Mouse (Mus musculus): Measurements from ENCODE around the gene Maea.
"Not testable (repeated sequence)": the region's sequence is repeated elsewhere in the genome, so short reads cannot be mapped to it uniquely, and the experiment has no call there.

The Maea gene

DNA sequence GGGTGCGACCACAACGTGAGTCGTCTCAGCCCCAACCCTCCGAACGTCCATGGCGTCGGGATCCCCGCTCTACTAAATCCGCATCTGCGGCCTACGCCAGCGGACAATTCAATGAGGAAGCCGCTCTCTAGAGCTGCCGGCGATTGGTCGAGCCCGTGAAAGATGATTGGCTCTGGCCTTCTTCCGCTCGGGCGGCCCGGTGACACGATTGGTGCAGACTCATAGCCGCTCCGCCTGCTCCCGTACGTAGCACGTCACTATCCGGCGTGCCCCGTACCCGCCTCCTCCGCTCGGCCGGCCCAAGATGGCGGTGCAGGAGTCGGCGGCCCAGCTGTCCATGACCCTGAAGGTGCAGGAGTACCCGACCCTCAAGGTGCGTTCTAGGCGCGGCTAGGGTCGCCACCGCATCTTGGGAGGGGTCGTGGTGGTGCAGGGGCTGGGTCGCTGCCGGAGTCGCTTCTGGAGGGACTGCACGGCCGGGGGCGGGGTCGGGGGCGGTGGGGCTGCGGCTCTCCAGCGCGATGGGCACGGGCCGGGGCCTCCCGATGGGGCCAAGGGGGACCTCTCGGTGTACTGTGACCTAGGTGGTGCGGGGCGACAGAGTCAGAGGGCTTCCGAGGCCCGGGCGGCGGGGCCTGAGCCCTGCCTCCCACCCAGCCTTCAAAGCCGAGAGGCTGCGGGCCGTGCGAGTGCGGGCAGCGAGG lies at the start of gene Maea:
TSS of gene Maea (plus strand) at position 237 of the 704 bp plus-strand sequence.
- DNase-seq, result peak; percentile 98

DNA sequence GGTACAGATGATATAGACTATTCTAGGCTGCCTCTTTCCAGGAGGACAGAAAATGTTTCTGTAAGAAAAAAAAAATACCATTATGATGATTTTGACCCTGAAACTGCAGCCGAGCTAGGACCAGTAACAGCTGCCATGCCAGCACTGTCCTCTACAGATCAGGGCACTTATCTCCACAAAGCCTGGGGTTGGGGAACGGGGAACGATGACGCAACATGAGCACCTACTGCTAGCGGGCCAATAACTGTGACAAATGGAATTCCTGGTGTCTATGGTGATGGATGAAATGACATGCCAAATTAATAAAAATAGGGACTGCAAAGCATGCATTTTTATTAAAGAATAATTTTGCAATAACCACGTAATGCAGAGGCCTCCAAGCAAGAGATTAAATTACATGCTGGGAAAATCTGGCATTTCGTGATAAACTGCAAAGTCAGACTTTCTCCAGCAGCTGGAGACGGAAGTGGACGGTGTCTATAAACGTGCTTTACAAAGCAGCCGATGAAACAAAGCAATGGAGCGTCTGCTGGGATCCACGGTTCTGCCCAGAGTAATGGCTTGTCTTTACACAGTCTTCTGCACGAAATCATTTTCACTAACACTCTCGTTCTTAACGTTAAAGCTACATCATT lies 41.4 kb upstream of the Maea start:
- no peak for DNase-seq

DNA sequence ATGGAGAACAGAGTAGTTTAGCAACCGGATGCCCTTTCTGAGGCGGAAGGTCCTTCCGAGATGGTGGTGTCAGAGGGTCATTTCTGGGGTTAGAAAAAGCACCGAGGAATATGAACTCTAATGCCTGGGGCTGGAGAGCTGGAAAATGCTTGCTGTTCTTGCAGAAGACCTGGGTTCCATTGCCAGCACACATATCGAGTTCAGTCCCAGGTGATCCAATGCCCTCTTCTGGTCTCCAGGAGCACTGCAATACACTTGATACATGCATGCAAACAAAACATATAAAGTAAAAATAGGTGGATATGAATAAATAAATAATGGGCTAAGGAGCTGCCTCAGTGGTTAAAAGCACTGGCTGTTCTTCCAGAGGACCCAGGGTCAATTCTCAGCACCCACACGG lies 38.1 kb upstream of the Maea start:
- no peak for DNase-seq

DNA sequence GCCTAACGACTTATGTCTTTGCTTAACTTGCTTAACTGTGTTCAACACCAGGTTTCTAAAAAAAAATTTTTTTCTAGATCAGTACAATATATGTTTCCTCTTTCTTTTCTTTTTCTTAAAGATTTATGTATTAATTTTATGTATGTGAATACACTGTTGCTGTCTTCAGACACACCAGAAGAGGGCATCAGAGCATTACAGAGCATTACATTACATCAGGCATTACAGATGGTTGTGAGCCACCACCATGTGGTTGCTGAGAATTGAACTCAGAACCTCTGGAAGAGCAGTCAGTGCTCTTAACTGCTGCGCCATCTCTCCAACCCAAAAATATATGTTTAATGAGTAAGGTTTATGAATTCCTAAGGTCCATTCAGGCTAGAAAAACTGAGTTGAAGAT lies 33.5 kb upstream of the Maea start:
- DNase-seq, result no peak

DNA sequence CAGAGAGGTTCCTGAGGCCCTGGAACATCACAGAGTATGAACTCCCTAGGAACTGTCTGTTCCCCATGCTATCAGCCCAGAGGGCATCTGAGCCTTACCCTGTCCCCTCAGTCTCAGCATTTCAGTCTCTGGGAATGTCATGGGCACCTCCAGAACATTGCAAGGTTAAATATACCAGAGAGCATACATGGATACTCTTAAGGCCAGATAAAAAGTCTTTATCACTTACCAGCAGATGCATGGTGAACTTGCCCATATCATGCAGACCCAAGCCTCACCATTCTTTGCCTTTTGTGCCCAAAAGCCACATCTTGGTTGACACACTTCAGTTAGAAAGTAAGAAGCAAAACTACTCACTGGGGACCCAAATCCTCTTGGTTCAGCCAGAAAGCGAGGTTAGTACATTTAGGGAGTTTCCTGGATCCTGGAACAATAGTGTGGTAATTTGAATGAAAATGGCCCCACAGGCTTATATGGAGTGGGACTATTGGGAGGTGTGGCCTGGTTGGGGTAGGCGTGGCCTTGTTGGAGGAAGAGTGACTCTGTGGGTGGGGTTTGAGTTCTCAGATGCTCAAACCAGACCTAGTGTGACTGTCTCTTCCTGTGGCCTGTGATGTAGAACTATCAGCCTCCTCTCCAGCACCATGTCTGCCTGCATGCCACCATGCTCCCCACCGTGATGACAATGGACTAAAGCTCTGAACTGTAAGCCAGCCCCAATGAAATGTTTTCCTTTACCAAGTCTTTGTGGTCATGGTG lies 24.4 kb upstream of the Maea start:
- DNase-seq, result no peak

DNA sequence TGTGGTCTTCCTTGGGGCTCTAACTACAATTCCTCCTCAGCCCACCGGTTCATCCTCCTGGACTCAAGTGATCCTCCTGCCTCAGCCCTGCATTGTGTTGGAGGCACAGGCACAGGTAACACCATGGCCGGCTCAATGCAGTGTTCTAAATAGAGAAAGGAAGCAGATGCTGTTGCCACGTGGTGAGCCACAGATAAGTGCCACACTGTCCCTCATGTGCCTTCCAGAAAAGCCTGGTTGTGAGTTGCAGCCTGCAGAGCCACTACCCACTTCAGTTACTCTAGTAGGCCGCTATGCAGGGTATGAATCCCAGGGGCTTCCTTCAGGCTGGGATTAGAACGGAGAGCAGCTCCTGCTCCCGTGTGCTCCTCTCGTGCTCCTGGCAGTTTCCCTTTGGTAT lies 23.1 kb upstream of the Maea start:
- no peak for DNase-seq

DNA sequence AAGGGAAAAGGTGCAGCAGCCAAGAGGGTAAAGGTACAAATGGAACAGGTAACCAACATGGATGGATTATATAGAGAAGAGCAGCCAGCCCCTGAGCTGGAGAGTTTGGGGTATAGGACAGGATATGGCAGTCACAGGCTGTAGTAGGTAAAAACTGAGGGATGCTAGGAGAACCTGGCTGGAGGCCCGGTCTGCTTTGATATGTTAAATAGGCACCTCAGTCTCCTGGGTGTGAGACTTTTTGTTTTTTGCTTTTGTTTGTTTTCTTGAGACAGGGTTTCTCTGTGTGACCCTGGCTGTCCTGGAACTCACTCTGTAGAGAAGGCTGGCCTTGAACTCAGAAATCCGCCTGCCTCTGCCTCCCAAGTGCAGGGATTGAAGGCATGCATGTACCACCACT lies 10.8 kb upstream of the Maea start:
- DNase-seq, result no peak

DNA sequence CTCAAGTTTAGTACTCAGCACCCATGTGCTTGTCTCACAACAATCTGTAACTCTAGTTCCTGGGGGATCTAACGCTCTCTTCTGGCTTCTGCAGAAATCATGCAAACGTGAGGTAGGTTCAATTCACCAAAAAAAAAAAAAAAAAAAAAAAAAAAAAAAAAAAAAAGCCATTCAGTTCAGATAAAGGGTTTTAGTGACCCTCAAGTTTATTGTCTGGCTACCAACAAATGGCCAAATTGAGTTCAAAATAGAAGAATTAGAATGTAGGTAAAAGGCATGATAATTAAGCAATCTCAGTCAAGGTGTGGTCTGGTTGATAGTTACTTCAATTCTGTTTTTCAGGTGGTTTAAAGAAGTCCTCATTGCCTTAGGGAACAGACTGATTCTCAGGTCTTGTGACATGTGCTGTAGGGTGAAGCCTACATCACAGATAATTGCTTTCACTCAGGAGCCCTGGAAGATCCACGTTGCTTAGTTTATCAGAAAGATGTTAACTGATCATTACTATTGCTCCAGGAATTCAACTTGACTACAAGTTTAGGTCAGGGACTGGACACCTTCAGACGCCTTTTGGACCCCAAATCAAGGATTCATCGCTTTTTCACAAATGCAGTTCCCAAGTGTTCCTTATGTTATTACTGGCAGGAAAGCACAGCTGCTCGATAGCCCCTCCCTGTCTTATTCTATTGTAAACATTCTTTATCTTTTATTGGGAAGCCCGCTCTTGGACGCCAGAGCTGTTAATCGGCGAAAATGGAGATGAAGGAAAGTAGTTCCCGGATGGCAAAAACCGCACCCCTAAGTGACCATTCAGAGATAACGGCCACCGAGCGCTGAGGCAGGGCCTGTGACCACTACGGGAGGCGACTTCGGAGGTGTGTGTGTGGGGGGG lies 682 bp upstream of the Maea start:
- DNase-seq, result no peak

DNA sequence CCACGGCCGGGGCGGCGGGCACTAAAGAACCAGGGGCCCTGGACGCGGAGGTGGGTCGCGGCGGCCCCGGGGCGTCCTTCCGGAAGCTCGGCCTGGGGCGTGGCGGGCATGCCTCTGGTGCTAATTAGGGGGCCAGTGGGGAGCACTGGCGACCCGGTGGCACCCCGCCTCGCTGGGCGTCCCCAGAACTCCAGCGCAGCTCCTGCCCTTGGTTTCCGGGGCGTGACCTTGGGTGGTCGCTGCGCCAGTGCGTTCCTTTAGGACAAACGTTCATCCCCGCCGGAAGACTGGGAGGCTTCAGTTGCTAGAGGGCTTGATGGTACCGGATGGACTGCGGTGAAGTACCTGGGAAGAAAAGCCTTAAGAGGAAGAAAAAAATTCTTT lies 660 bp downstream of the Maea start:
- no peak for DNase-seq

DNA sequence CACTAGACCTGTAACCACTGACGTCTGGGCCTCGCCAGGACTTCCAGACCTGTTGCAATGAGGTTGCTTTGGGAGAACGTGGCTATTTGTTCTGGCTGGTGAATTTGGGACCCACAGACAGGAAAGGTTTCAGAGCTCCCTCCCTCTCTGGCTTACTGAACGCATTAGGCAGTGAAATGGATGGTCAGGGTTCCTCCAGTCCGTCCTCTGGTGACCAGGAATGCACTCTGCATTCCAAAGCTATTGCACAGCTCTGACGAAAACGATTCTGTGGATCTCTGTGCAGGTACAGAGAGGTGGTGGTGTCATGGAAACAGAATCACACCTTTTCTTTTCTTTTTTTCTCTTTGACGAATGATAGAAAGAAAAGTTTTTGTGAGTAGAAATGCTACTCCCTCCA lies 1.9 kb downstream of the Maea start:
- DNase-seq, result no peak

DNA sequence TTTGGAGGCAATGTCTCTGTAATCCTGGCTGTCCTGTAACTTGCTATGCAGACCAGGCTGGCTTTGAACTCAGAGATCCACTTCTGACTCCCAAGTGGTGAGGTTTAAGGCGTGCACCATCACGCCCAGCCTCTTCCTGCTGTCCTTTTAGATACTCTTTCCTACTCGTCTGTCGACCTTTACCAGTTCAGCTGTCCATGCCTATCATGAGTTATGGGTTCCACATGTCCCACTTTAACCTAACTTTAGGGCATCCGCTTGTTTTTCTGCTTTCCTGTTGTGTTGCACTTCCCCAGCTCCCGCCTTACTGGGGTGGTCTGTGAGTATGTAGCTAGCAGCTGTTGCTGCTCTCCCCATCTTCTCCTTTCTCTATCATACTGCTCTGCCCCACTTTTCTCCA lies 5.9 kb downstream of the Maea start:
- DNase-seq, result no peak

DNA sequence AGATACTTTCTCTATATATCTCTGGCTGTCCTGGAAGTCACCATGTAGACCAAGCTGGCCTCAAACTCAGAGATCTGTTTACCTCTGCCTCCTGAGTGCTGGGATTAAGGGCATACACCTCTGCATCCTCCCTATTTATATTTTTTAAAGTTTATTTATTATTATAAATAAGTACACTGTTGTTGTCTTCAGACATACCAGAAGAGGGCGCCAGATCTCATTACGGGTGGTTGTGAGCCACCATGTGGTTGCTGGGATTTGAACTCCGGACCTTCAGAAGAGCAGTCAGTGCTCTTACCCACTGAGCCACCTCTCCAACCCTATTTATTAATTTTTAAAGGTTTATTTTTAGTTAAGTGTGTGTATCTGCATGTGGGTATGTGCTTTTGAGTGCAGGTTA lies 6.9 kb downstream of the Maea start:
- not testable (repeated sequence) for DNase-seq

DNA sequence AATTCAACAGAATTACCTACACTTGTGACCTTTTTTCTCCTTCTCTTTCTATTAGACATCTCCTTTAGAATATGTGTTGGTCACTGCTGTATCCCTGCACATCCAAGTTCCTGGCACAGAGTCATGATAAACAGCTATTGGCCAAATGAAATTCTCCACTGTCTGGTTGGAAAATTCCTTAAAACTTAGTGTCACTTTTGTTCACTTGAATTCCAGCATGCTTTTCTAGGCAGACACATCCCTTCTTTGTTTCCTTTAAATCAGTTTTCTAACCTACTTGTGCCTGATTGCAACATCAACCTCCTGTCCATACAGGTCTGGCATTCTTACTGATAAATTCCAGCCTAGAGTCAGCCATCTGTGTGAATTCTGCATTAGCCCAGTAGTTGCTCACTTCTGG lies 7.5 kb downstream of the Maea start:
- DNase-seq, result no peak

DNA sequence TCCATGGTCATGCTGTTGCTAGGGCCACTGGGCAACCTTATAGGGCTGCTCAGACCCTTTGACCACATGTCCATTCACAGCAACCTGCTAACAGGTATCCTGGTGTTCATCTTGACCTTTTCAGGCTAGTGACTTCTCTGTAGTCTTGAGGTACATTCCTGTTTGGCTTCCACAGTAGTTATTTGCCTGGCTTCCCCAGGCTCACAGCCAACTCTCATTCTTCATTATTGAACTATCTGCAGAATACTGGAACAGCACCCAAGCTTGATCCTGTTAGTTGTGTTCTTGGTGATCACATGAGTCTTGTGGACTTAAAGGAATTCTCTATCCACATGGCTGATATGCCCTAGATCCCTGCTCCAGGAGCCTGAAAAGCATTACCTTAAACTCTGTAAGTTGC lies 8.3 kb downstream of the Maea start:
- DNase-seq, result no peak

DNA sequence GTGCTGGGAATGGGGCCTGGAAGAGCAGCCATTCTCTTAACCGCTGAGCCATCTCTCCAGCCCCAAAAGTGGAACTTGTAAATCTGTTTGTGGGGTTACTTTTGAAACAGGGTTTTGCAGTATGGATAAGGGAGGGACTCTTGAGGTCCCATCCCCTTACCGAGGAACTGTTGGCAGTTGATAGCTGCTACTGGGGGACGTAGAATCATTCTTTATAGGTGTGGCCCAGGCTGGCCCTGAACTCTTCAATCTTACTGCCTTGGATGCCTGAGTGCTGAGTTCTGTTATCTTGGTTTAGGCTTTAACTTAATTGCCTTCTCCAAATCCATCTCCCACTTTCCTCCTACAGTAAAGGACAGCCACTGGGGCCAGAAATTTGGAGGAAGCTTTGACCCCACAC lies 8.8 kb downstream of the Maea start:
- DNase-seq, result no peak

DNA sequence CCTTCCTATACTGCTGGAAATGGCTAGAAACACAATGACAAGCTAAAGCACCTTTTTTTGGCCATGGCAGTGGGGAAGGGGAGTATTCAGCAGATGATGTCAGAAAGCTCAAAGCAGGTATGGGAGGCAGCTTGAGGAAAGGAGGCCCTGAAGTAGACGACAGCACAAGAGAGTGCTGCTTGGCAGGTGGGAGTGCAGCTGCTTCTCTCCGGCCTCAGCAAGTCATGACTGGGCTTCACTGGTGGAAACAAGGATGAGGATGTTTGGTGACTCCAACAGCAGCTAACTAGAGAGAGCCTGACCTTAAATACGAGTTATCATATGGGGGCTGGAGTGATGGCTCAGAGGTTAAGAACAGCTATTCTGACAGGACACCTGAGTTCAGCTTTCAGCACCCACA lies 12.3 kb downstream of the Maea start:
- DNase-seq, result no peak

DNA sequence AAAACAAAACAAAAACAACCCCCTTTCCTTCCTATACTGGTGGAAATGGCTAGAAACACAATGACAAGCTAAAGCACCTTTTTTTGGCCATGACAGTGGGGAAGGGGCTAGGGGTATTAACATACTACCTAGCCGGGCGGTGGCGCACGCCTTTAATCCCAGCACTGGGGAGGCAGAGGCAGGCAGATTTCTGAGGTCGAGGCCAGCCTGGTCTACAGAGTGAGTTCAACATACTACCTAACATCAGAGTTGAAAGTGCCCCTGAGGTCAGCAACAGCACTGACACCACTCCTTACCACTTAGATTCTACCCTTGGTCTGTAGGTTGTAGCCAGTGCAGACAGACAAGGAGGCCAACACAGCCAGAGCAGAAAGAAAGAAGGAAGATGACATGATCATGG lies 13.9 kb downstream of the Maea start:
- DNase-seq, result no peak

DNA sequence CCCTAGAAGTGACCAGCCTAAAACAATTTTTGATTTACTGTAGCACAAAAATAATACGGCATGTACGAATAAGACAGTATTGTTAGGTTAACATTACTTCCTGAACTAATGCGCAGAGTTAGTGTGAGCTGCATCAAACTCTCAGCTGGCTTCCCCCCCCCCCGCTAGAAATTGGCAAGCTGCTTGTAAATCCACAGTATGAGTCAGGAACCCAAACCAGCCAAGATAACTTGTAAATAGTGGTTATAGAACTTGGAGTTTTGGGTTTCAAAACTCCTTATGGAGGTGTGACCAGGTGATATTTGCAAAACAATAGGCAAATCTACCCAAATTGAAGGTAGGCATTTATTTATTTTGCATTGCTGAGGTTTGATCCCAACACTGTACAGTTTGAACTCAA lies 14.4 kb downstream of the Maea start:
- no peak for DNase-seq

DNA sequence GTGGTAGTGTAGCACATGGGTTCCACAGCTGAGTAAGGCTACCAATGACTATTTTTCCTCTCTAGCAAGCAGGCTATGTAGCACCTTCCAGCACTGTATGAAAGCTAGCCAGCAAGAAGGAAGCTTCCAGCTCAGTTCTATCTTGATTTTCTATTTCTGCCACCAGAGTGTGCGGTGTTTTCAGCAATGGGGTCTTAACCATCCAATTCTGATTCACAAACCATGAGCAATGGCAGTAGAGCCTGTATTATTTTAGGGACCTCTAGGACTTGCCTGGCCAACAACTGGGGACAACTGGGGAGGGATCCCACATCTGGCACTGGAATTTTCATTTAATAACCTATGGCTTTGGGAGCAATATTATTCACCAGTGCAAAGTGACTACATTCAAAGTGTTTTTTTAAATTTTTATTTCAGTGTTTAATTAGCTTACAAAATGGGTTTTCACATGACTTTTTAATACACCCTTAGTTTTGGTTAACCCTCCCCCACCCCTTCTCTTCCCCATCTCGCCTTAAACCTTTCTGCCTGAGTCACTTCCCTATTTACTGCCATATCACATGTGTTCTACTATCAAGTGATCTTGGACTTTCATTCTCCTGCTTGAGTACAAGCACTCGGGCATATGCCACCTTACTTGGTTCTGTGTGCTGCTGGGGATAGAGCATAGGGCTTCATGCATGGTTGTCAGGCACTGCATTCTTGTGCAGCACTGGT lies 16.4 kb downstream of the Maea start:
- DNase-seq, result no peak

DNA sequence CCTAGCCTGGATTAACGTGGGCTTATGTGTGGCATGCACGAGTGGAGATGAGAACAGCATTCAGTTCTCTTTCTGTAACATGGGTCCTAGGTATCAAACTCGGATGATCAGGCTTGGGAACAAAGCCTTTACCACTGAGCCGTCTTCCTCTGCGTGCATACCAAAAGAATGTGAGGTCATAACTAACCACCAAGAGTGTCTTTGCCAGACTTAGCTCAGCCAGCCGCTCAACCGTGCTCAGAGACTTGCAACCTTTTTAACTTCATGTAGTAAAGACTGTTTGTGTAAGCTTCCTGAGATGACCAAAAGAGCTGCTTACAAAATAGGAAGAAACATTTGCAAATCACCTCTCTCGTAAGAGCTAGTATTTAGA lies 16.9 kb downstream of the Maea start:
- DNase-seq, result no peak

DNA sequence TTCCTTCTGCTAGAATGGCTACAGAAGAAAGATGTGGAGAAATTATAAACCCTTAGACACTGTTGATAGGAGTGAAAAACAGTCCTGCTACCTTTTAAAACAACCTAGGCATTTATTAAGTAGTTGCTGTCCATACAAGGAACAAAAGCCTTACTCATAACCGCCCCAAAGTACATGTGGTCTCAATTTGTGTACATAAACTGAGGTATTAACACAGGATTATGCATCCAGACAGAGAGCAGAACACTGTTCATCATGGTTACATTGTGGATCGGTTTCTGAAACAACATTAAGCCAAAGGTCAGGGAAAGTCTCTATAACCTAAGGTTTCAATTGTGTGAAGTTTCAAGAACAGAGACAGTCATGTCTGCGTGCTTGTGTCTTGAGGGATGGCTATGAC lies 17.7 kb downstream of the Maea start:
- no peak for DNase-seq

DNA sequence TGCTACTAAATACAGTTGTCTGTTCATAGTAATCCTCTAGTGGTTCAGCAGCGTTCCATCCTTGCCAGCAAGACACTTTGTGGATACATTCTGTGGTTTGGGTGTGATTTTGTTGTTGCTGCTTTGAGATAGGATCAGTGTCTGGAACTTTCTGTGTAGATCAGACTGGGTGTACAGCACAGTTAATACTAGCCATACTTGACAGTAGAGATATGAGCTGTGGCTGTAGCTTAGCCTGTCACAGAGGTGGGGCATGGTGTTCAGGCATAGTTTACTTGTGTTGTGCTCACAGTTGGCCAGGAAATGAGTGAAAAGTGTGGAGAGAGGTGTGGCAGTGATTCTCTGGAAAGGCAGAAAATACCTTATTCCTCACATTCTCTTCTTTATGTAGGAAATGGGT lies 22.2 kb downstream of the Maea start:
- no peak for DNase-seq

DNA sequence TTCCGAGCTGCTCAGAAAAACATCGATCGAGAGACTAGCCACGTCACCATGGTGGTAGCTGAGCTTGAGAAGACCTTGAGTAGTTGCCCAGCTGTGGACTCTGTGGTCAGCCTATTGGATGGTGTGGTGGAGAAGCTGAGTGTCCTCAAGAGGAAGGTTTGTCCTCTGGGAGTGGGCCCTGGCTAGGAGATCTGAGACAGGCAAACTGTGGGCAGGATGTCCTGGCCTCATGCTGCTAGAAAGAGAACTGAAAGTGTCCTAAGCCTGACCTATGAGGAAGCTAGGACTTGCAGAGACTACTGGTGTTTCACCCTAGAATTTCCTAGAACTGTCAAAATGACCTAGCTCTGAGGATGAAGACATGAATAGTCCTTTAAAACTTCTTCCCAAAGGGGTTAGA lies 23.2 kb downstream of the Maea start:
- DNase-seq, result no peak
